Mouse (Mus musculus) lung, embryonic 14.5 days (tissue): ENCODE data around the gene L1td1. TPM values are rescaled to one million over a fixed set of nuclear protein-coding genes. Genes with fewer than 3 reads are reported as not detected.
A peak's percentile ranks its signal among the peaks of the same experiment; 100 is the strongest.

ENCODE experiments used
- ATAC-seq: fragments of 200-750 bp; cut with Nextera tagmentation; 2 replicates; pipeline ENCODE4 v1.8.0; 2017; ENCODE audit warnings: mild to moderate bottlenecking, moderate TSS enrichment, moderate library complexity; ENCODE audit not compliant: insufficient read depth
- DNase-seq: peaks from one replicate; pipeline ENCODE4 v3.0.0-alpha.2; 2015
- H3K27ac ChIP-seq: fragments of 300-500 bp; sonication (generic); 2 replicates; pipeline ENCODE4 v1.5.1; 2014; ENCODE audit warnings: low read depth, mild to moderate bottlenecking, moderate library complexity
- H3K27me3 ChIP-seq: fragments of 300-500 bp; sonication (generic); 2 replicates; pipeline ENCODE4 v1.6.1; 2014; ENCODE audit warnings: low read length, control low read depth; ENCODE audit not compliant: insufficient read depth
- H3K36me3 ChIP-seq: fragments of 300-500 bp; sonication (generic); 2 replicates; pipeline ENCODE4 v1.6.1; 2014; ENCODE audit warnings: control low read depth; ENCODE audit not compliant: insufficient read depth
- H3K4me1 ChIP-seq: fragments of 300-500 bp; sonication (generic); 2 replicates; pipeline ENCODE4 v1.6.1; 2014; ENCODE audit warnings: antibody characterized with exemption, control low read depth; ENCODE audit not compliant: insufficient read depth
- H3K4me2 ChIP-seq: fragments of 300-500 bp; sonication (generic); 2 replicates; pipeline ENCODE4 v1.6.1; 2014; ENCODE audit warnings: mild to moderate bottlenecking
- H3K4me3 ChIP-seq: fragments of 300-500 bp; sonication (generic); 2 replicates; pipeline ENCODE4 v1.5.1; 2014; ENCODE audit warnings: low read depth, low read length
- H3K9ac ChIP-seq: fragments of 300-500 bp; sonication (generic); 2 replicates; pipeline ENCODE4 v1.6.1; 2014
- H3K9me3 ChIP-seq: fragments of 300-500 bp; sonication (generic); 2 replicates; pipeline ENCODE4 v1.6.1; 2016; ENCODE audit warnings: low read depth, low read length, control low read depth
- CTCF ChIP-seq: IDR thresholded peaks from 2 replicates; pipeline ENCODE4 v1.5.1; 2016; ENCODE audit warnings: antibody characterized with exemption, low read depth
- WGBS: fragments of 180-500 bp; shearing (Covaris S2); extraction: QIAGEN DNeasy Blood & Tissue Kit; methylation state at CpG from one replicate; pipeline ENCODE4 v1.1.7; 2014; 5-methylcytosine and 5-hydroxymethylcytosine counted together
- polyA plus RNA-seq: library from polyadenylated mRNA; unstranded; fragments of >200 nt; fragmentation: Nextera tagmentation; extraction: Ambion mirVana; gene quantifications from 2 replicates; pipeline ENCODE4 v1.2.1, GENCODE M21; 2014

Gene L1td1
- polyA plus RNA-seq, 1 experiment from 2014 or later, result 0.16 TPM

DNA sequence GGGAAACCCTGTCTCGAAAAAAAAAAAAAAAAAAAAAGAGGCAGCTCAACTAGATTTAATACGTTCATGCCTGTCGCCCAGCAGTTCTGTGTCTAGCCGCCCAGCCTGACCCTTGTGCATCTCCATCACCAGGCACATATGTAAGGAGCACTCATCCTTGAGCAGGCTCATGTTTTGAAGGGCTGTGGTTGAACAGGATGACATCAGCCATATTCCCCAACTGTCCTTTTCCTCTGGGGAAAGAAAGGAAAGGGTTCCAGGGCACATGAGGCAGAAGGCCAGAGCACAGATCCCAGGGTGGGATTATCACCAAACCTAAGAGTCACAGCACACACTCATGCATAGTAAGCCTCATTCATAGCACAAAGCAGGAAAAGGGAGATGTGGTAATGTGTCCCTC is 28.6 kb upstream of the L1td1 start:
- no peak for DNase-seq
- no peak for ATAC-seq
- Histone ChIP-seq H3K4me2 (no peak overlapping the region), H3K36me3 (no peaks in the 10 kb centered on the region), H3K27ac (no peak overlapping the region), H3K27me3 (no peaks in the 10 kb centered on the region), H3K9ac (no peak overlapping the region), H3K4me1 (no peaks in the 10 kb centered on the region), H3K9me3 (no peaks in the 10 kb centered on the region), H3K4me3 (no peak overlapping the region)
- TF ChIP-seq CTCF, result no peak
- 83% methylated on average over 4 of the region's 4 CpGs for WGBS

DNA sequence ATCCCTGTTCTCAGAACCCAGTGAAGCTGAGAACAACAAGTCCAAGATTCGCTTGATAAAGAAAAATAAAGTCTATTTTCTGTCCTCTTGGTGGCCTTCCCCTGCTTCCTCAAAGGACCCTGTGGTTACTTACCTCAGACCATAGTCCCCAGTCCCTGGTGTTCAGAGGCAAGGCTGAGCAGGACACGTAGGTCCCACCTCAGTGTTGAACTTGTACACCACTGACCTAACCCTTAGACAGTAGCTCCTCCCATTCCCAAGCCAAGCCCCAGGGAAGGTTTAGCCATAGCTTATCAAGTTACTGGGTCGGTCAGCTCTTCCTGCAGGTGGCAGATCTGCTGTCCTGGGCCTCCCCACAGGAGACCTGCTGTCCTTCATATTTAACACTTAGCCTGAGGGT is 27.6 kb upstream of the L1td1 start:
- no peaks in the 10 kb centered on the region for H3K36me3 ChIP-seq
- H3K4me1 ChIP-seq, result no peaks in the 10 kb centered on the region
- H3K27me3 ChIP-seq, result no peaks in the 10 kb centered on the region
- H3K9ac ChIP-seq, result no peak overlapping the region
- 52% methylated on average over 3 of the region's 3 CpGs for WGBS
- ATAC-seq (no peak), DNase-seq (no peak)
- no peak for TF ChIP-seq CTCF
- H3K9me3 ChIP-seq, result no peaks in the 10 kb centered on the region
- H3K4me3 ChIP-seq, result no peak overlapping the region
- H3K4me2 ChIP-seq, result no peak overlapping the region
- H3K27ac ChIP-seq, result no peak overlapping the region

- no peaks in the 10 kb centered on the region for H3K27me3 ChIP-seq
- H3K4me2 ChIP-seq, result no peak overlapping the region
- no peak for TF ChIP-seq CTCF
- ATAC-seq, result no peak
- H3K4me1 ChIP-seq, result no peaks in the 10 kb centered on the region
- no peak overlapping the region for H3K9ac ChIP-seq
- H3K4me3 ChIP-seq, result no peak overlapping the region
- no peaks in the 10 kb centered on the region for H3K36me3 ChIP-seq
- DNase-seq, result no peak
- H3K9me3 ChIP-seq, result no peaks in the 10 kb centered on the region
- WGBS, result 89% methylated on average over 3 of the region's 3 CpGs
- no peak overlapping the region for H3K27ac ChIP-seq
Observed at GRCm38 (mm10) chr4:98700156-98700555, 26.4 kb upstream of the L1td1 start.

- Histone ChIP-seq H3K36me3 (no peaks in the 10 kb centered on the region), H3K9ac (no peak overlapping the region), H3K27ac (no peak overlapping the region), H3K27me3 (no peaks in the 10 kb centered on the region), H3K4me1 (no peaks in the 10 kb centered on the region), H3K9me3 (no peaks in the 10 kb centered on the region), H3K4me3 (no peak overlapping the region), H3K4me2 (0 out of 2 replicates have a peak overlapping the region, but pooled peaks have one; percentile 21)
- ATAC-seq (peak; percentile 68; the same call in 1 of the 2 replicates), DNase-seq (peak; percentile 92)
- 25% methylated on average over 12 of the region's 12 CpGs for WGBS
- peak; percentile 97 for TF ChIP-seq CTCF
Observed at GRCm38 (mm10) chr4:98702201-98702894, 24.2 kb upstream of the L1td1 start.

GRCm38 (mm10) chr4:98710891-98711290 is 15.6 kb upstream of the L1td1 start:
- WGBS, result 91% methylated on average over 8 of the region's 8 CpGs
- no peaks in the 10 kb centered on the region for H3K4me1 ChIP-seq
- no peaks in the 10 kb centered on the region for H3K27me3 ChIP-seq
- no peaks in the 10 kb centered on the region for H3K9me3 ChIP-seq
- TF ChIP-seq CTCF, result no peak
- ATAC-seq (no peak), DNase-seq (no peak)
- no peak overlapping the region for H3K4me3 ChIP-seq
- H3K9ac ChIP-seq, result no peak overlapping the region
- no peaks in the 10 kb centered on the region for H3K36me3 ChIP-seq
- H3K4me2 ChIP-seq, result no peak overlapping the region
- H3K27ac ChIP-seq, result no peak overlapping the region

DNA sequence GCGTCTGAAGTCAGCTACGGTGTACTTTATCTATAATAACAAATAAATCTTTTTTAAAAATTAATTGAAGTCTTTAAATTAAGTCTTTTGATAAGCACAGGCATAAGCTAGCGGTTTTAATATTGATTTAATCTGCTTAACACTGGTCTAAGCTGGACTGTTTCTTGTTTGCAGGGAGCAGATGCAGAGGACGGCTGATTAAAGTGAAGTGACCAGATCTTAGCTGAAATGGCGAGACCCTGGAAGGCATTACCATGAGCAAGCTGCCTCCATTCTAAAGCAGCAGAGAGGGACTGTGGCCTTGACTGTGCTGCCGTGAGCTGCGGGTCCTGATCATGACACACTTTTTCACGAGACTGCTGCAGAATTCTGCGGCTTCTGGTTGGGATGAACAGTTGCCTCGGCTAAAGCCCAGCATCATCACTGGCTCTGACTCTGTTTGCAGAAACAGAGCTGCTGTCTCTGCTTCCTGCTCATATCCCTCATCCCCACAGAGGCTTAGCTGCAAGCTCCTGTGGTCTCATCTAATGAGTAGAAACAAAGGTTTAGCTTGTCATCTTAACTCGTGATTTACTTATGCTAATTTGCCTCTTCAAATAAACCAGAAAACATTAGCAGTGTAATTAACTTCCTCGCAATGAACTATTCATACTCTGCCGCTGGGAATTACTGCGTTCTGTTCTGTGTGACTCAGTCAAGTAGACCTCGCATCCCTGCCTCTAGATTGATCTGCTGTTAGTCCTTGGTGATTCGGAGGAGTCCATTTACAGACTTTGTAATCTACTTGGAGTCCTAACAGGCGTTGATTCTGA is 8.6 kb upstream of the L1td1 start:
- no peak for TF ChIP-seq CTCF
- Histone ChIP-seq H3K4me2 (no peak overlapping the region), H3K4me3 (no peak overlapping the region), H3K4me1 (no peaks in the 10 kb centered on the region), H3K36me3 (no peaks in the 10 kb centered on the region), H3K27ac (no peak overlapping the region), H3K27me3 (no peaks in the 10 kb centered on the region), H3K9me3 (no peaks in the 10 kb centered on the region), H3K9ac (no peak overlapping the region)
- no peak for DNase-seq
- no peak for ATAC-seq
- WGBS, result 79% methylated on average over 17 of the region's 17 CpGs

DNA sequence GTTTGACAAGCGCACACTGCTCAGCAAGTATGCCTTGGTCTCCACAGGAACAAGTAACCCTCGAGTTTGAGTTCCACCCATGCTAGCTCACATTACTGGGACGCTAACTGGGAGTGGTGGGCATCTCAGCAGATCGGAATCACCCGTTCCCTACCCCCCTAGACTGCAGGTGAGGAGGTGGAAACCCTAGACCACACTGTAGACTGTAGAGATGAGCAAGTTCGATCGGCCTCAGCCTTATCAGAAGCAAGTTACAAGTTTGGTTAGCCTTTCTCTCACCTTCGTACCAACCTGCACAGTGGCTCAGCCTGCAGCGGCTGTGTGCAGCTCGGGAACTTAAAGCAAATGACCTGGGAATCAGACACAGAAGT is 8.0 kb upstream of the L1td1 start:
- Histone ChIP-seq H3K36me3 (no peaks in the 10 kb centered on the region), H3K4me3 (no peak overlapping the region), H3K27me3 (no peaks in the 10 kb centered on the region), H3K9ac (no peak overlapping the region), H3K27ac (no peak overlapping the region), H3K9me3 (no peaks in the 10 kb centered on the region), H3K4me2 (no peak overlapping the region), H3K4me1 (no peaks in the 10 kb centered on the region)
- no peak for TF ChIP-seq CTCF
- DNase-seq (no peak), ATAC-seq (no peak)
- 79% methylated on average over 10 of the region's 10 CpGs for WGBS
